Mouse (Mus musculus): ENCODE measurements around the gene Gm17268.

DNA sequence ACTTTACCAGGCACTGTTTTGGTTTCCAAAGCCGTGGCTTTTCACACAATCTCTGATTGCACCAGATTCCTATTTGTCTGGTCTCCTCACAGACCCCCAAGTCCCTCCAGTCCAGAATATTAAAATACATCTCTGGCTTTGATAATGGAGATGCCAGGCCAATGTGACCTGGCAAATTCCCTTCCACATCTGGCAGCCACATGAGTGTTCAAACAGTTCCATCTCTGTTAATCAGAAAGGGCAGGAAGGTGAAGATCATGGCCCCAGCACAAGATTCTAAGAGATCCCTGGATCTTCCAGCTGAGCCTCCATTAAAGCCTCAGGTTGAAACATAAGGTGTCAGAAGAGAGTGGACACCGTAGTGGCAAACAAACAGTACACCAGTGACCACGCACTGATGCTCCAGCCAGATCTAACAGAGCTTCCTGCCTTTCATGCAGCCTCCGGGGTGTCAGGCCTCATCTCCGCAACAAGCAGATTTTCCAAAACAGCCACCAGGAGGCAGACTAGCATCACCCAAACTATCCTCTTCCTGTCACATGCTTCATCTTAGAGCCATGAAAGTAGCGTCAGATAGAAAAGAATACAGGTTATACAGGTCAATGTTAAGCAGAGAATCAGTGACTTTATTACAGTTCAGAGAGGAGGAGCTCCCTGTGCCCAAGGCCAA, 9.5 kb upstream of the Gm17268 start:
- TF ChIP-seq POLR2A (IDR thresholded peaks at IDR 0.05; ENCODE audit: control insufficient read depth, low read depth, low read length), result no peak
- TF ChIP-seq CTCF (IDR thresholded peaks at IDR 0.05; ENCODE audit: control insufficient read depth, insufficient read depth, insufficient replicate concordance, low read depth, low read length), result peak; percentile 30; the same call in 1 of the 2 replicates

Measured in testis, adult 2 months (tissue).